Mouse (Mus musculus): Measurements from ENCODE around the gene Ipo4.
A peak's percentile ranks its signal among the peaks of the same experiment; 100 is the strongest.

Ipo4 gene

GRCm38 (mm10) chr14:55590748-55591330 is 44.9 kb downstream of the Ipo4 start, which contains the start of gene Psme2:
Psme2 (minus strand) TSS chr14:55591113.
- DNase-seq (ENCODE audit: low spot score in 2 of 2): peak; percentile 58 to 71

GRCm38 (mm10) chr14:55589771-55590448 is 45.8 kb downstream of the Ipo4 start:
- DNase-seq (ENCODE audit: low spot score in 2 of 2): no peak

GRCm38 (mm10) chr14:55589271-55589670 is 46.5 kb downstream of the Ipo4 start:
- no peak for DNase-seq (ENCODE audit: low spot score in 2 of 2)

- no peak for DNase-seq (ENCODE audit: low spot score in 2 of 2)
These were observed 49.6 kb downstream of the Ipo4 start for GRCm38 (mm10) chr14:55586149-55586548.

- no peak for DNase-seq (ENCODE audit: low spot score in 2 of 2)
These were observed 50.2 kb downstream of the Ipo4 start for GRCm38 (mm10) chr14:55585566-55585960.

- peak in 1 of 2 experiments; percentile 37 for DNase-seq (ENCODE audit: low spot score in 2 of 2)
These were observed 50.8 kb downstream of the Ipo4 start, which contains the start of gene Emc9 for GRCm38 (mm10) chr14:55584702-55585565. Emc9 (minus strand) TSS chr14:55585302.

GRCm38 (mm10) chr14:55584303-55584701 is 51.5 kb downstream of the Ipo4 start:
- DNase-seq (ENCODE audit: low spot score in 2 of 2): no peak

GRCm38 (mm10) chr14:55581981-55582681 is 53.6 kb downstream of the Ipo4 start:
- DNase-seq (ENCODE audit: low spot score in 2 of 2): no peak

GRCm38 (mm10) chr14:55580731-55581130 is 55.0 kb downstream of the Ipo4 start:
- DNase-seq (ENCODE audit: low spot score in 2 of 2): no peak

- no peak for DNase-seq (ENCODE audit: low spot score in 2 of 2)
These were observed 56.0 kb downstream of the Ipo4 start for GRCm38 (mm10) chr14:55579511-55580496.

- DNase-seq (ENCODE audit: low spot score in 2 of 2): no peak
These were observed 57.0 kb downstream of the Ipo4 start for GRCm38 (mm10) chr14:55578668-55579269.

- DNase-seq (ENCODE audit: low spot score in 2 of 2): peak; percentile 81 to 82
These were observed 57.7 kb downstream of the Ipo4 start, which contains the start of gene Psme1 for GRCm38 (mm10) chr14:55577871-55578667. Psme1 (plus strand) TSS chr14:55578123.

GRCm38 (mm10) chr14:55576376-55576775 is 59.4 kb downstream of the Ipo4 start:
- no peak for DNase-seq (ENCODE audit: low spot score in 2 of 2)

- DNase-seq (ENCODE audit: low spot score in 2 of 2): no peak
These were observed 60.0 kb downstream of the Ipo4 start for GRCm38 (mm10) chr14:55575711-55576110.

All from thymus, postnatal 10 days (tissue).